Mouse (Mus musculus) embryonic facial prominence, embryonic 12.5 days (tissue): ENCODE measurements at regions not wholly inside any gene's neighbourhood (a gene's known extent, or its start where the extent isn't known, plus 50 kb on each side); places are given as distances from the start of the nearest gene placed in this dataset.
A peak's percentile ranks its signal among the peaks of the same experiment; 100 is the strongest.

Experiments
- ATAC-seq: fragments of 200-750 bp; cut with Nextera tagmentation; 2 replicates; pipeline ENCODE4 v1.8.0; 2017; ENCODE audit not compliant: insufficient number of reproducible peaks, insufficient read depth, low FRiP score, low TSS enrichment
- H3K27ac ChIP-seq: fragments of 300-500 bp; sonication (generic); 2 replicates; pipeline ENCODE4 v1.5.1; 2016; ENCODE audit warnings: mild to moderate bottlenecking
- H3K27me3 ChIP-seq: fragments of 300-500 bp; sonication (generic); 2 replicates; pipeline ENCODE4 v1.6.1; 2016; ENCODE audit warnings: mild to moderate bottlenecking, moderate library complexity
- H3K36me3 ChIP-seq: fragments of 300-500 bp; sonication (generic); 2 replicates; pipeline ENCODE4 v1.6.1; 2016; ENCODE audit warnings: mild to moderate bottlenecking
- H3K4me1 ChIP-seq: fragments of 300-500 bp; sonication (generic); 2 replicates; pipeline ENCODE4 v1.6.1; 2016
- H3K4me2 ChIP-seq: fragments of 300-500 bp; sonication (generic); replicated peaks from 2 replicates; pipeline ENCODE4 v1.6.1; 2016; ENCODE audit warnings: mild to moderate bottlenecking, moderate library complexity
- H3K4me3 ChIP-seq: fragments of 300-500 bp; sonication (generic); 2 replicates; pipeline ENCODE4 v1.5.1; 2016; ENCODE audit warnings: mild to moderate bottlenecking
- H3K9ac ChIP-seq: fragments of 300-500 bp; sonication (generic); 2 replicates; pipeline ENCODE4 v1.6.1; 2016; ENCODE audit warnings: mild to moderate bottlenecking, moderate library complexity
- H3K9me3 ChIP-seq: fragments of 300-500 bp; sonication (generic); 2 replicates; pipeline ENCODE4 v1.6.1; 2016; ENCODE audit warnings: mild to moderate bottlenecking, moderate library complexity
- WGBS: fragments of 180-500 bp; shearing (Covaris S2); methylation state at CpG from one replicate; pipeline ENCODE4 v1.1.7; 2016; 5-methylcytosine and 5-hydroxymethylcytosine counted together

DNA sequence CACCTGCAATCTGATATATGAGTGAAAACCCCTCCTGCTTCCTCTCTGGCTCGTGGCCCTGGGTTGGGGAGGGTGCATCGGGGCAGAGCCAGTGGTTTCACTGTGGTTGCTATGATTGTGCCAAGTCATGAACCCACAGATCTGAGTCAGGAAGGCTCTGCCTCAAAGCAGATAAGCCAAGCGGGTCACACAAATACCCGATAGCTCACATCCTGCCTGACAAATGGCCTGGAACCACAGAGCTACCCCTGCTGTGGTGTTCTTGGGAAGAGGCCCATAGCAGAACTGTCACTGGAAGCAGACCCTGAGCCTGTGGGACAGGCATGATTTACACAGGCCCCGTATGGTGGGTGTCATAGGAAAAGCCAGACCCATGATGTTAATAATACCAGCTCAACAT lies 236.7 kb downstream of the Snx10 start:
- H3K36me3 ChIP-seq, result no peaks in the 10 kb centered on the region
- H3K27ac ChIP-seq, result no peak overlapping the region
- 69% methylated on average over 5 of the region's 5 CpGs for WGBS
- H3K9ac ChIP-seq, result no peak overlapping the region
- H3K9me3 ChIP-seq, result no peaks in the 10 kb centered on the region
- H3K4me3 ChIP-seq, result no peak overlapping the region
- no peaks in the 10 kb centered on the region for H3K4me1 ChIP-seq
- no peak overlapping the region for H3K4me2 ChIP-seq
- no peak for ATAC-seq
- no peaks in the 10 kb centered on the region for H3K27me3 ChIP-seq

- Histone ChIP-seq H3K4me1 (no peaks in the 10 kb centered on the region), H3K9me3 (no peaks in the 10 kb centered on the region), H3K9ac (no peak overlapping the region), H3K4me2 (no peak overlapping the region), H3K27ac (no peak overlapping the region), H3K27me3 (no peaks in the 10 kb centered on the region), H3K36me3 (no peaks in the 10 kb centered on the region), H3K4me3 (no peak overlapping the region)
- 83% methylated on average over 5 of the region's 5 CpGs for WGBS
- ATAC-seq, result no peak
These were observed 237.8 kb downstream of the Snx10 start for GRCm38 (mm10) chr6:51761506-51761905.

GRCm38 (mm10) chr6:51766482-51766881 lies 242.8 kb downstream of the Snx10 start:
- no peaks in the 10 kb centered on the region for H3K27me3 ChIP-seq
- no peak for ATAC-seq
- H3K4me1 ChIP-seq, result peaks cover 8% of the 10 kb centered on the region
- WGBS, result 35% methylated on average over 3 of the region's 3 CpGs
- no peak overlapping the region for H3K9ac ChIP-seq
- H3K4me2 ChIP-seq, result no peak overlapping the region
- no peaks in the 10 kb centered on the region for H3K9me3 ChIP-seq
- H3K27ac ChIP-seq, result no peak overlapping the region
- no peak overlapping the region for H3K4me3 ChIP-seq
- no peaks in the 10 kb centered on the region for H3K36me3 ChIP-seq

- H3K4me1 ChIP-seq, result peaks cover 8% of the 10 kb centered on the region
- peak overlapping the region; percentile 45 for H3K4me2 ChIP-seq
- 0 out of 2 replicates have a peak overlapping the region, but pooled peaks have one; percentile 13 for H3K4me3 ChIP-seq
- WGBS, result 12% methylated on average over 15 of the region's 15 CpGs
- H3K27ac ChIP-seq, result 0 out of 2 replicates have a peak overlapping the region, but pooled peaks have one; percentile 18
- no peaks in the 10 kb centered on the region for H3K9me3 ChIP-seq
- peak overlapping the region; percentile 24; the same call in 1 of the 2 replicates for H3K9ac ChIP-seq
- H3K36me3 ChIP-seq, result no peaks in the 10 kb centered on the region
- no peak for ATAC-seq
- no peaks in the 10 kb centered on the region for H3K27me3 ChIP-seq
These were observed 244.1 kb downstream of the Snx10 start for GRCm38 (mm10) chr6:51767582-51768341.

DNA sequence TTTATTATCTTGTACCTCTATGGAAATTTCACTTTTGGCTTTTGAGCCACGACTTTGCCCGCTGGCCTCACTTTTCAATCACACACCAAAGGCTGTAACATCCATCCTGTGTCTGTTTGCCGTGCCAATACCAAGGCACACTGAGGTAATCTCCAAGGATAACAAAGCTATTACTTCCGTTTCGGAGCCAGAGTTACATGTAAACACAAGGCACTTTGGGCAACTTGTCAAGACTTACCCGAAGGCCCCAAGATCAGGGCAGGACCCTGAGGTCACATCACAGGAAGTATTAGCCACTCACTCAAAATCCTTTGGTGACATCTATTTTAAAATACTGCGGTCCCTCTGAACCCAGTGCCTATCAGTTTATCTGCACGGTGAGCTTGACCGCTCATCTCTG lies 241.3 kb downstream of the Skap2 start:
- ATAC-seq, result no peak
- no peak overlapping the region for H3K27ac ChIP-seq

GRCm38 (mm10) chr6:51771424-51771823 lies 240.9 kb downstream of the Skap2 start:
- Histone ChIP-seq H3K4me1 (peaks cover 8% of the 10 kb centered on the region), H3K9ac (no peak overlapping the region), H3K36me3 (no peaks in the 10 kb centered on the region), H3K4me3 (no peak overlapping the region), H3K27ac (no peak overlapping the region), H3K4me2 (no peak overlapping the region), H3K9me3 (no peaks in the 10 kb centered on the region), H3K27me3 (no peaks in the 10 kb centered on the region)
- ATAC-seq, result no peak
- WGBS, result 75% methylated on average over 11 of the region's 11 CpGs

More for the DNA sequence above, 241.3 kb downstream of the Skap2 start:
- peaks cover 8% of the 10 kb centered on the region for H3K4me1 ChIP-seq
- 73% methylated on average over 9 of the region's 9 CpGs for WGBS
- no peak overlapping the region for H3K4me2 ChIP-seq
- H3K9ac ChIP-seq, result no peak overlapping the region
- no peaks in the 10 kb centered on the region for H3K27me3 ChIP-seq
- no peaks in the 10 kb centered on the region for H3K36me3 ChIP-seq
- H3K4me3 ChIP-seq, result no peak overlapping the region
- no peaks in the 10 kb centered on the region for H3K9me3 ChIP-seq

- H3K36me3 ChIP-seq, result no peaks in the 10 kb centered on the region
- H3K27ac ChIP-seq, result no peak overlapping the region
- no peaks in the 10 kb centered on the region for H3K4me1 ChIP-seq
- H3K9me3 ChIP-seq, result no peaks in the 10 kb centered on the region
- no peak for ATAC-seq
- WGBS, result 79% methylated on average over 3 of the region's 3 CpGs
- no peak overlapping the region for H3K9ac ChIP-seq
- H3K27me3 ChIP-seq, result no peaks in the 10 kb centered on the region
- H3K4me2 ChIP-seq, result no peak overlapping the region
- H3K4me3 ChIP-seq, result no peak overlapping the region
These were observed 237.6 kb downstream of the Skap2 start for GRCm38 (mm10) chr6:51774771-51775170.

DNA sequence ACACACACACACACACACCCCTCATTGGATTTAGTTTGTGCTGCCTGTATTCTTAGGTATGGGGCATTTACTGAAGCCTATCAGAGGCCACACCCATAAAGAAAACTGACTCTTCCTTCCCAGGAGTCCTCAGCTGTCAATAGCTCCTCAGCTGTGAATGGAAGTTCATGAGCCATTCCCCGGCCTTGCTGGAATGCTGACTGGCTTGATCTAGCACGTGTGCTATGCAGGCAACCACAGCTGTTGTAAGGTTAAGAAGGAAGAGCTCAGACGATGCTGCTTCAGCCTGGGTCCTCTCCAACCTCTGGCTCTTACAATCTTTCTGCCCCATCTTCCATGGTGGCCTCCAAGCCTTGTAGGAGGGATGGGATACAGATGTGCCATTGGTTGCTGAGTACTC lies 226.7 kb downstream of the Skap2 start:
- no peaks in the 10 kb centered on the region for H3K4me1 ChIP-seq
- no peak overlapping the region for H3K9ac ChIP-seq
- H3K4me2 ChIP-seq, result no peak overlapping the region
- no peak for ATAC-seq
- no peak overlapping the region for H3K27ac ChIP-seq
- no peaks in the 10 kb centered on the region for H3K9me3 ChIP-seq
- WGBS, result 47% methylated on average over 3 of the region's 3 CpGs
- no peak overlapping the region for H3K4me3 ChIP-seq
- H3K27me3 ChIP-seq, result 0 out of 2 replicates have a peak, but pooled peaks cover 4% of the 10 kb centered on the region
- no peaks in the 10 kb centered on the region for H3K36me3 ChIP-seq

DNA sequence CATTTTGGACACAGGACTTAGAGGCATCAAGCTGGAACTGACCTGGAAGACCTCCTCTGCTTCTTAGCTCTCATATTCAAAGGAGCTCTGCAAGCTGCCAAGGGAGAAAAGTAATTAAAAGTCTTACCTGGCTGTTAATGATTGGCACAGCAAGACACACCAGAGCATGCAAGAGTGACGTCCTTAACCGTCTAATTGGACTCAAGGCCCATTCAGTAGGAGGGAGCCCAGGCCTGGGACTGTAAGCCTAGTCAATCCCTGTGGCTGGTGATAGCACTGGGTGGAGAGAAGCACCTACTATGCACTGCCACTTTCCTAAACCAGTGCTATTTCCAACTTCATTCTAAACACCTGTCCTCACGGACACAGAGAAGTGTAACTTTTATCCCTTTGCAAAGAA lies 225.5 kb downstream of the Skap2 start:
- Histone ChIP-seq H3K9me3 (no peaks in the 10 kb centered on the region), H3K4me2 (no peak overlapping the region), H3K27me3 (0 out of 2 replicates have a peak, but pooled peaks cover 4% of the 10 kb centered on the region), H3K9ac (no peak overlapping the region), H3K4me3 (no peak overlapping the region), H3K27ac (no peak overlapping the region), H3K36me3 (no peaks in the 10 kb centered on the region), H3K4me1 (no peaks in the 10 kb centered on the region)
- no peak for ATAC-seq
- WGBS, result 72% methylated on average over 3 of the region's 3 CpGs

DNA sequence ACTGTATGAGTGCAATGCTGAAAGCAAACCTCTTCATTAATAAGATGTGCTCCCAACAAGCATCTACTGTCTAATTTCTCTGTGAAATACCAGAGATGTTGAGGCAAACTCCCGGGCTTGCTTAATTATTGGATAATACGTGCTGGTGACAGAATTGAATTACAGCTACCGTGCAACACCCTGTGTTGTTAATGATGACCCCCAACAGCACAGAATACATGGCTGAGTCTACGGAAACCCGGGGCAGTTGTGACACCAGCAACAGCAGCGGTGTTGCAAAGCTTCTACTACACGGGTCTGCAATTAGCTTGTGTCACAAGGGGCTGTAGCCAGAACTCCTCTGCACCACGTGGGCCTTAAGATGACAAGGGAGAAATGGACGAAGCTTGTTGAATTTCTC lies 224.2 kb downstream of the Skap2 start:
- no peak overlapping the region for H3K9ac ChIP-seq
- WGBS, result 82% methylated on average over 9 of the region's 9 CpGs
- H3K27me3 ChIP-seq, result 0 out of 2 replicates have a peak, but pooled peaks cover 4% of the 10 kb centered on the region

GRCm38 (mm10) chr6:51790293-51790692 lies 222.1 kb downstream of the Skap2 start:
- Histone ChIP-seq H3K9me3 (no peaks in the 10 kb centered on the region), H3K27ac (no peak overlapping the region), H3K4me3 (no peak overlapping the region), H3K4me1 (no peaks in the 10 kb centered on the region), H3K36me3 (no peaks in the 10 kb centered on the region), H3K27me3 (0 out of 2 replicates have a peak, but pooled peaks cover 4% of the 10 kb centered on the region), H3K4me2 (no peak overlapping the region), H3K9ac (no peak overlapping the region)
- ATAC-seq, result no peak
- WGBS, result 83% methylated on average over 5 of the region's 5 CpGs

More for the DNA sequence above, 224.2 kb downstream of the Skap2 start:
- H3K4me2 ChIP-seq, result no peak overlapping the region
- no peaks in the 10 kb centered on the region for H3K36me3 ChIP-seq
- no peaks in the 10 kb centered on the region for H3K9me3 ChIP-seq
- no peak for ATAC-seq
- no peaks in the 10 kb centered on the region for H3K4me1 ChIP-seq
- H3K4me3 ChIP-seq, result no peak overlapping the region
- H3K27ac ChIP-seq, result no peak overlapping the region

DNA sequence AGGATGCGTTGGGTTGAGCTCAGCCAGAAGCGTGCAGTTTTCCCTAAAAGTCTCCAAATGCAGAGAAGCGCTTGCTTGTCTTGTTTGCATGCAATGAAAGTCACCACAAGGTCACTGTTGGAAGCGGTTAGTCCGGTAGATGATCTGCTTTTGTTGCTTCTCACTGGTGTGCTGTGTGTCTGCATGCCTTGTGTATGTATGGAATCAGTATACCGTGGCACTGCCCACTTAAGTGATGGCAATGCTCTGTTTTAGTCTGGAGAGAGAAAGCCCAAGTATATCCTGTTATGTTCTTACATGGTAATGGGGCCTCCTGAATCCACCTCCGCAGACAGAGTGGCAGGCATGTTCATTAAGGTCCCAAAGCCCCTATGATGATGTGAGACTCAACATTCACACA lies 221.7 kb downstream of the Skap2 start:
- 88% methylated on average over 7 of the region's 7 CpGs for WGBS
- no peak overlapping the region for H3K4me2 ChIP-seq
- no peak for ATAC-seq
- H3K9ac ChIP-seq, result no peak overlapping the region
- no peaks in the 10 kb centered on the region for H3K4me1 ChIP-seq
- H3K9me3 ChIP-seq, result no peaks in the 10 kb centered on the region
- no peak overlapping the region for H3K4me3 ChIP-seq
- H3K27me3 ChIP-seq, result 0 out of 2 replicates have a peak, but pooled peaks cover 4% of the 10 kb centered on the region
- no peak overlapping the region for H3K27ac ChIP-seq
- no peaks in the 10 kb centered on the region for H3K36me3 ChIP-seq
